Mouse (Mus musculus) megakaryocyte, embryonic 14.5 days (primary cell): ENCODE data around the gene Slc36a3.

Experiments
- FLI1 ChIP-seq: IDR thresholded peaks from 2 replicates; pipeline ENCODE4 v1.6.1; 2012; ENCODE audit warnings: low read length, inconsistent platforms, mixed read lengths
- GATA1 ChIP-seq: IDR thresholded peaks from 3 replicates; pipeline ENCODE4 v1.6.1; 2012; ENCODE audit warnings: mixed read lengths, low read length, inconsistent platforms, borderline replicate concordance

DNA sequence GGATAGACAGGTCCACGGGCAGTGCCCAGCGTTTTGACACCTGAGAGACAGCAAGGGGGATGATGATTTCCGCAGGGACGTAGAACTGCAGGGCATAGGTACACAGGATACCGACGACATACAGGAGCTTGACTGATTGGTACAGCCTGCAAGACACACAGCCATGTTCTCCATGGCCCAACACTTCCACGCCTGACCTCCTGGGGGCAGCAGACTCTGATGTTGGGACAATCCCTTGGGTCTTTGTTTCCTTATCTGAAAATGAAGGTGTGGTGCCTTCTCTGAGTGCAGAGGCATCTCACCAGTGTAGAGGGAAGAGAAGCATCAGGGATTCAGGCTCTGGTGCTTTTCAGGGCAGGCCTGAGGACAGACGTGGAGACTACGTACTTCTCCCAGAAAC, 11.2 kb upstream of the Slc36a3 start:
- TF ChIP-seq GATA1 (no peak), FLI1 (no peak)
